Mouse (Mus musculus): Measurements from ENCODE around the gene Gadd45gip1. TPM values are rescaled to one million over a fixed set of nuclear protein-coding genes. Genes with fewer than 3 reads are reported as not detected.

Gene Gadd45gip1
- 1 to 10 TPM; 6.7 to 9.4 TPM for total RNA-seq (2023)

DNA sequence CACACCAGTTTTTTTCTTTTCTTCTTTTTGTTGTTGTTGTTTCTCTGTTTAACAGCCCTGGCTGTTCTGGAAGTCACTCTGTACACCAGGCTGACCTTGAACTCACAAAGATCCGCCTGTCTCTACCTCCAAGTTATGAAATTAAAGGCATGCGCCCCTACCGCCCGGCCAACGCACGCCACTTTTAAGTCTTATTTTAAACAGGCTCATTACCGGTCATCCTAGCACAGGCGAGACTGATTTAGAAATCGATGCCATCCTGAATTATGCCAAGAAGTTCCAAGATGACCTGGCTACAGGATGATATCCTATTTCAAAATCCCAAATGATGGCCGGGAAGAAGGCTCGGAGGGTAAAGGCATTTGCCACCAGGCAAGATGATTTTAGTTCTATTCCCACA lies at the start of gene Gadd45gip1:
TSS of gene Gadd45gip1 (plus strand) at position 33 of the 400 bp plus-strand sequence.

DNA sequence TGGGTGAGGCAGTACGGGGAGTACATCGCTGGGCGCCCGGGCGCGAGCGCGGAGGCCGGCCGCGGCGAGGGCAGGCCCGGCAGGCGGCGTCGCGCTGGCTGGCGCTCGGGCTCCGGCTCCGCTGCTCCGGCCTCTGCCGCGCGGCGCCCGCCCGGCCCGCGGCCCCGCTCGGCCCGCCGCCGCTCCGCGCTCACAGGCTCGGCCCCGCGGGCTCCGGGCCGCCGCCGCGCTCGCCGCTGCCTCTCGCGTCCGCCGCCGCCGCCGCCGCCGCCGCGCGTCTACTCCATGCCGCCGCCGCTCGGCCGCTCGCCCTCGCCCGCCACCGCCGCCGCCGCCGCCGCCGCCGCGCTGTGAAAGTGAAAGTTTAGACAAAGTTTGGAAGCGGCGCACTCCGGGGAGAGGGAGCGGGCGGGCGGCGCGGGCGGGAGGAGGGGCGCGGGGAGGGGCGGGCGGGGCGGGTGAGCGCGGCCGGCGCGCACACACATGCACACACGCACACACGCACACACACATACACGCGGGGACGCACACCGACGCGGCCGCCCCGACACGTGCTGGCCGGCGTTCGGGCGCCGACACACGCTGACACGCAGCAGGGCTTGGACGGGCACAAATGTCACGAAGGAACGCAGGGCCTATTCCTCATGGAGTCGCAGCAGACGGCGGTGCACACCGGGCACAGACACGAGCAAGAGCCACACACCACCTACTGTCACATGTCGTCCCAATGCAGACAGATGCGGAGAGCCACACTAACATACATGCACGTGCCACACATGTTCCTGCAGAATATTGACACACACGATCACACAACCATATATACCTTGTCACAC lies 31.1 kb upstream of the Gadd45gip1 start, which contains the start of gene Nfix:
TSS of gene Nfix (minus strand) at position 346 of the 833 bp plus-strand sequence.

DNA sequence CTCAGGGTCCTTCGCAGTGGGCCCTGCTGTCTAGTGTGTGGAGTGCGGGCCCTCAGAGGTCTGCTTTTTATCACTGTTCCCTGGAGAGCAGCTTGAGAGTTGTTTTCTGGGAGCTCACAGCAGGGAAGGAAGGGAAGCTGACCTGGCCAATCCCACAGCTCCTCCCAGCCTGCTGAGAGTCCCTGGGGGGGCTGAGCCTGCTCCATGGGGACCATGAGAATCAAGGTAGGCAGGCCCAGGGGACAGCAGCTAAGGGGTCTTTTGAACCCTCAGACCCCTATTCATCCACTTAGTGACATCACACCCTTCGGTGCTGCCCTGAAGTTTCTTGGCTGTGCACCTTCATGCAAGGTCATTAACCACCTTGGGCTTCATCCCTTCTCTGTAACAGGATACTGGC lies 8.6 kb upstream of the Gadd45gip1 start, which contains the start of gene Dand5:
TSS of gene Dand5 (minus strand) at position 101 of the 400 bp plus-strand sequence.

DNA sequence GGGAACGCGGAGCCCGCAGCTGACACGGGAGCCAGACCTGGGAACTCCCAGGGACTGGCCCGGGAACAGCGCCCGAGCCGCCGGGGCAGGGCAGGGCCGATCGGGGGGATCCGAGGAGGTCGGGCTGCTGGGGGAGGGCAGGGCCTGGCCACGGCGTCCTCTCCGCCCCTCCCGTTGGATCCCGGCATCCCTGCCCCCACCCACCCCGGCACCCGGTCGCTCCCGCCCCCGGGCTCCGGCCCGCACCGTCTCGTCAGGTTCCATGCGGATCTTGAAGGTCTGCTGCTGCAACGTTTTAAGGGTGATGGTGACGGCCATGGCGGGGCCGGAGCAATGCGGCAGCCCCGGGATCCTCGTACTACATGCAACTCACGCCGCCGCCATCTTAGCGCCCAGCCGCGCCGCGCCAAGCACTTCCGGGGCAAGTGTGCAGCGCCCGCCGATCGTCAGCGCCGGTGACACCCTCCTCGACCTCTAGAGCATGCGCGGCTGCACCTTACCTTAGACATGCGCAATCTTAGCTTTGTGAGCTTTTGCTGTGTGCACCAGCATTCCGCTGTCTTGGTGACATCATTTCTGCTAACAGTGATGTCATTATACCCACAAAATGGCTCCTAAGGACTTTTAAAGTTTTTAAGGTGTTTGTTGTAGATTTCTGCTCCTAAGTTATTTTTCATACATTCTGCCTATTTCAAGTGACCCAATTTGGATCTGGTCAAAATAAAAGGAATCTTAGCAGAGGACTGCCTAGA lies 9.1 kb downstream of the Gadd45gip1 start, which contains the start of gene Rad23a:
TSS of gene Rad23a (minus strand) at position 418 of the 752 bp plus-strand sequence.

DNA sequence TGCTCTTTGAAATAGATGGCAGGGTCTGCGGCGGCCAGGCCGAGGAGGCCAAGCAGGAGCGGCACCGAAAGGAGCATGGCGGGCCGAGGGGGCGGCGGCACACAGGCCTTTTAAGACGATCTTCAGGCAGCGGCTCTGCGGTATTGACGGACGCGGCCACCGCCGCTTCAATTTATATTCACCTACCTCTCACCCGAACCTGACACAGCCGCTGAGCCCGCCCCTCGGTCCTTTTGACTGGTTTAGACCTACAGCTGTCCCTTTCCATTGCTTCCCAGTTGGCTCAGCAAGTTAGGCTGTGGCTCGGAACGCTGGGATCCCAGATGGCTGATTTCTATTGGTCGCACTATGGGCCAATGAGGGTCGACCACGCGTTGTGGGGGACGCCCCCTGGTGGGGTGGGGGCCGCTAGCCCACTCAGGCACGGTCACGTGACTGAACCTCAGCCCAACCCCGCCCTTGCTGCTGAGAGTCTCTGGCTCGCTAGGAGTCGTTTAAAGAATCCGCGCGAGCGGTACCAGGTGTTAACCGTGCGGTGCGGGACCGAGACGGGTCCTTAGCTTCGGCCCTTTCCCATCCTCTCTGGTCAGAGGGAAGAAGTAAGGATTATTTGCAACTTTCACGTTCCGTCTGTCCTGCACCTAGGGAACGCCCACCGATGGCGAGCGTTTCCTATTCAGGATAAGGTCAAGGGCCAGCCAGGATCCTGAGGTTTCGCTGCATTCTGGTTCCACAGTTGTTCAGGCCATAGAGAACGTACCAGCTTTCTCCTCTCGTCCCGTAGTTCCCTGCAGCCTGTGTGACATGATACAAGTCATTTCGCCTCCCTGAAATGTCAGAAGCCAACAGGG lies 15.6 kb downstream of the Gadd45gip1 start, which contains the start of gene Calr:
TSS of gene Calr (minus strand) at position 213 of the 851 bp plus-strand sequence.

DNA sequence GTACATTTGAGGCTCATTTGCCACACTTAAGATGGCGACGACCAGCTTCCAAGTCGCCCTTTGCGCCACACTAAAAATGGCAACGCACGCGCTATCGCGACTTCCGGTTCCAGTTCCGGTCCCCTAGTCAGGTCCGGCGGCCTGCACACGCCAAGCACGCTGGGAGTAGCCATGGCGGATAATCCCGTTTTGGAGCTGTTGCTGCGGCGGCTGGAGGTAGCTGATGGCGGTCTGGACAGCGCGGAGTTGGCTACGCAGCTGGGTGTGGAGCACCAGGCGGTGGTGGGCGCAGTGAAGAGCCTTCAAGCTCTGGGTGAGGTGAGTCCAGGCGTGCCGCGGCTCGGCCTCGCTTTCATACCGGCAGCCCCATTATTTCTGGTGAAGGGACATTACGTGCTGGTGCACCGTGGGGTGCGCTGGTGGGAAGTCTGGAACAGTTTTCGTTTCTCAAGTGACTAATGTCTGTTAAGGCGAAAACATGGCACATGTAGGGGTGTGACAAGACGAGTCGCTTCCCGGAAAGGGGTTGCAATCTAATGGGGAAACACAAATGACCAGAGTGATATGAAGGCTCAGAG lies 25.6 kb downstream of the Gadd45gip1 start, which contains the start of gene Farsa:
TSS of gene Farsa (plus strand) at position 126 of the 578 bp plus-strand sequence.

DNA sequence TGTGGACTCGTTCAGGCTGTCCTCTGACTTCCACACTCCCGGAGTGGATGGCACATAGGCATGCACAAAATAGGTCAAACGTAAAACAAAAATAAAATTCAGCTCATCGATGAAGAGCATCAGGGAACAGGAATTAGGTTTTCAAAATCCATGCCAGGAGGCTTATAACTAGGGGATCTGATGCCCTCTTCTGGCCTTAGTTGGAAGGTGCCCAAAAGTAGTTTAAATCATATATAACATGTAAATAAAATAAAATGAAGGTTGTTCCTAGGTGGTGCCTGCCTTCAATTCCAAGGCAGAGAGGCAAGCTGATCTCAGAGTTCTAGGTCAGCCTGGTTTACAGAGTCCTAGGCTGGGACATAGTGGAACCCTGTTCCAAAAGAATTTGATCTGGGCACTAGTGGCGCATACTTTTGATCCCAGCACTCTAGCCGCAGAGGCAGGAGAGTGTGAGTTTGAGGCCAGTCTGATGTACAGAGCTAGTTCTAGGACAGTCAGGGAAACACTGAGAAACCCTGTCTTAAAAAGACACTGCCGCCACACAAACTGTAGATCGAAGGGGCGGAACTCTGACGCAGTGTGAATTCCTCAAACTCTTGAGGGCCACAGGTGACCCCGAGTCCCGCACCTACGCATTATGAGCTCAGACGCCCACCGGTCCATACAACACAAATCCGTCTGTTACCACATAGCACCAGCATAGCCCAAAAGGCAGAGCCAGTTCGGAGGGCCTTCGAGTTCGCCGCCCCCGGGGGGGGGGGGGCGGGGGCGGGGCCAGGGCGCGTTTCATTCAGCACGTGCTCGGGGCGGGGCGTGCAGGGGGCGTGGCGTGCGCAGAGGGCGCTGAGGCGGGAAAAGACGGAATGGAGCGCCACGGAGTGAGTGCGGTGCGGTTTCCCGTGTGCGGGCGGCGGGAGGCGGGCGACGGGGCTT lies 40.3 kb downstream of the Gadd45gip1 start, which contains the start of gene Syce2:
TSS of gene Syce2 (plus strand) at position 736 of the 933 bp plus-strand sequence.

Other genes starting within 250 kb of the Gadd45gip1 start
- gene Ier2, start 168.7 kb upstream of the Gadd45gip1 start, total RNA-seq (2023): 1,000 to 10,000 TPM in 1 of 2 experiments, 100 to 1,000 TPM in 1; 917 to 1,067 TPM
- 10 to 100 TPM; 25.7 to 39.0 TPM for gene Trmt1, start 145.2 kb upstream of the Gadd45gip1 start, total RNA-seq (2023)
- gene Nacc1, start 143.7 kb upstream of the Gadd45gip1 start, total RNA-seq (2023): 10 to 100 TPM; 35.1 to 41.1 TPM
- gene Lyl1, start 130.1 kb upstream of the Gadd45gip1 start, total RNA-seq (2023): 100 to 1,000 TPM; 103 to 117 TPM
- 10 to 100 TPM; 10.9 to 11.1 TPM for gene G430095P16Rik, start 108.5 kb upstream of the Gadd45gip1 start, total RNA-seq (2023)
- 10 to 100 TPM; 22.4 to 35.3 TPM for gene Nfix, start 31.2 kb upstream of the Gadd45gip1 start, total RNA-seq (2023)
- 1 to 10 TPM; 1.2 to 1.9 TPM for gene Dand5, start 8.7 kb upstream of the Gadd45gip1 start, total RNA-seq (2023)
- gene Rad23a, start 9.1 kb downstream of the Gadd45gip1 start, total RNA-seq (2023): 10 to 100 TPM; 45.1 to 61.6 TPM
- gene Calr, start 15.4 kb downstream of the Gadd45gip1 start, total RNA-seq (2023): 100 to 1,000 TPM; 331 to 384 TPM
- gene Farsa, start 25.5 kb downstream of the Gadd45gip1 start, total RNA-seq (2023): 10 to 100 TPM; 27.1 to 36.2 TPM
- gene Syce2, start 40.6 kb downstream of the Gadd45gip1 start, total RNA-seq (2023): 10 to 100 TPM; 14.8 to 20.6 TPM
- gene Gcdh, start 62.4 kb downstream of the Gadd45gip1 start, total RNA-seq (2023): 10 to 100 TPM in 1 of 2 experiments, 1 to 10 TPM in 1; 9.6 to 11.3 TPM
- 10 to 100 TPM; 21.1 to 28.8 TPM for gene Klf1, start 70.4 kb downstream of the Gadd45gip1 start, total RNA-seq (2023)
- 10 to 100 TPM; 20.0 to 24.8 TPM for gene Dnase2a, start 77.0 kb downstream of the Gadd45gip1 start, total RNA-seq (2023)
- gene Mast1, start 105.8 kb downstream of the Gadd45gip1 start, total RNA-seq (2023): not detected
- not detected for gene Rtbdn, start 115.5 kb downstream of the Gadd45gip1 start, total RNA-seq (2023)
- not detected for gene Gm49661, start 137.9 kb downstream of the Gadd45gip1 start, total RNA-seq (2023)
- 100 to 1,000 TPM; 117 to 203 TPM for gene Prdx2, start 138.1 kb downstream of the Gadd45gip1 start, total RNA-seq (2023)
- gene Rnaseh2a, start 138.2 kb downstream of the Gadd45gip1 start, total RNA-seq (2023): 10 to 100 TPM; 35.2 to 37.9 TPM
- 1,000 to 10,000 TPM; 1,182 to 1,374 TPM for gene Junb, start 147.2 kb downstream of the Gadd45gip1 start, total RNA-seq (2023)
- 1 to 10 TPM in 1 of 2 experiments, under 1 TPM in 1; 0.83 to 1.1 TPM for gene Hook2, start 159.1 kb downstream of the Gadd45gip1 start, total RNA-seq (2023)
- not detected for gene Best2, start 183.0 kb downstream of the Gadd45gip1 start, total RNA-seq (2023)
- gene Asna1, start 193.8 kb downstream of the Gadd45gip1 start, total RNA-seq (2023): 10 to 100 TPM; 56.3 to 62.0 TPM
- 100 to 1,000 TPM; 154 TPM for gene Trir, start 195.3 kb downstream of the Gadd45gip1 start, total RNA-seq (2023)
- gene Tnpo2, start 205.4 kb downstream of the Gadd45gip1 start, total RNA-seq (2023): 10 to 100 TPM; 34.3 to 53.0 TPM
- gene Fbxw9, start 228.5 kb downstream of the Gadd45gip1 start, total RNA-seq (2023): 1 to 10 TPM; 4.8 to 6.4 TPM
- not detected for gene Gm5741, start 236.5 kb downstream of the Gadd45gip1 start, total RNA-seq (2023)
- gene Dhps, start 240.2 kb downstream of the Gadd45gip1 start, total RNA-seq (2023): 10 to 100 TPM; 35.8 to 38.4 TPM
- 10 to 100 TPM; 36.7 TPM for gene Wdr83os, start 249.2 kb downstream of the Gadd45gip1 start, total RNA-seq (2023)
- gene Wdr83, start 249.8 kb downstream of the Gadd45gip1 start, total RNA-seq (2023): 10 to 100 TPM; 12.1 to 19.5 TPM